ENCODE assay signal across 8 mouse cellular contexts in genomic region chr3:37737407-37737806, GRCm38 (mm10). TPM values are rescaled to one million over a fixed set of nuclear protein-coding genes. Genes with fewer than 3 reads are reported as not detected.
DNase-seq lines count a peak whose midpoint lies in the region; ATAC-seq and TF ChIP-seq lines count a peak whose summit lies in the region.

No protein-coding gene starts in this region.

- no peak overlapping the region for H3K4me3 ChIP-seq in midbrain, embryonic 13.5 days (replicated peaks)
- no peak overlapping the region for H3K4me3 ChIP-seq in midbrain, embryonic 11.5 days (ENCODE audit: low read depth, low read length)
- no peak overlapping the region for H3K4me3 ChIP-seq in heart, postnatal 0 days (ENCODE audit: low read depth, low read length)
- H3K4me3 ChIP-seq in thymus, adult 2 months (ENCODE audit: control insufficient read depth, insufficient read depth, low read length) = no peak overlapping the region

- no peak overlapping the region for H3K9ac ChIP-seq in midbrain, embryonic 13.5 days (replicated peaks)
- H3K9ac ChIP-seq in midbrain, embryonic 11.5 days (ENCODE audit: low read length) = no peak overlapping the region
- no peak overlapping the region for H3K9ac ChIP-seq in heart, postnatal 0 days (replicated peaks; ENCODE audit: low read depth, low read length)

- 57% methylated on average over 6 of the region's 6 CpGs for WGBS in midbrain, embryonic 13.5 days
- WGBS in midbrain, embryonic 11.5 days = 62% methylated on average over 6 of the region's 6 CpGs
- 12% methylated on average over 6 of the region's 6 CpGs for WGBS in heart, postnatal 0 days
- WGBS in thymus, adult 2 months = 77% methylated on average over 6 of the region's 6 CpGs

- H3K27me3 ChIP-seq in midbrain, embryonic 13.5 days = no peaks in the 10 kb centered on the region
- H3K27me3 ChIP-seq in midbrain, embryonic 11.5 days (ENCODE audit: control insufficient read depth, insufficient read depth, low read length) = no peaks in the 10 kb centered on the region
- H3K27me3 ChIP-seq in heart, postnatal 0 days (ENCODE audit: control insufficient read depth, insufficient read depth, low read length) = no peaks in the 10 kb centered on the region
- no peaks in the 10 kb centered on the region for H3K27me3 ChIP-seq in thymus, adult 2 months (ENCODE audit: control insufficient read depth, insufficient read depth, low read length)

- no peak for TF ChIP-seq CTCF in heart, postnatal 0 days (IDR thresholded peaks at IDR 0.05; ENCODE audit: low read depth)
- TF ChIP-seq CTCF in thymus, adult 2 months (IDR thresholded peaks at IDR 0.05; ENCODE audit: borderline replicate concordance, control insufficient read depth, extremely low read depth, insufficient read depth, low read length, poor library complexity) = no peak

- no peak overlapping the region for H3K27ac ChIP-seq in midbrain, embryonic 13.5 days
- no peak overlapping the region for H3K27ac ChIP-seq in midbrain, embryonic 11.5 days (ENCODE audit: low read depth, low read length)
- peak overlapping the region; percentile 72 for H3K27ac ChIP-seq in heart, postnatal 0 days (ENCODE audit: low read depth)
- H3K27ac ChIP-seq in thymus, adult 2 months (ENCODE audit: control insufficient read depth, insufficient read depth, low read length) = no peak overlapping the region

- no peak for TF ChIP-seq EP300 in heart, postnatal 0 days (IDR thresholded peaks at IDR 0.05; ENCODE audit: low read depth)

- no peak for TF ChIP-seq POLR2A in thymus, adult 2 months (IDR thresholded peaks at IDR 0.05; ENCODE audit: control insufficient read depth, extremely low read depth, insufficient read depth, low read length, poor library complexity)

- H3K9me3 ChIP-seq in midbrain, embryonic 13.5 days = no peaks in the 10 kb centered on the region
- H3K9me3 ChIP-seq in midbrain, embryonic 11.5 days (ENCODE audit: control insufficient read depth, low read length) = no peaks in the 10 kb centered on the region
- no peaks in the 10 kb centered on the region for H3K9me3 ChIP-seq in heart, postnatal 0 days (replicated peaks; ENCODE audit: control insufficient read depth, low read length)

- no peak for DNase-seq in midbrain, embryonic 11.5 days (ENCODE audit: low spot score, missing footprints)
- peak; percentile 85 for DNase-seq in heart, postnatal 0 days (ENCODE audit: low spot score)
- peak; percentile 20 to 57 for DNase-seq in layer of hippocampus, postnatal 14 days (ENCODE audit: low spot score in 2 of 2)
- DNase-seq in right cerebral cortex, postnatal 14 days = peak; percentile 33
- DNase-seq in thymus, adult 2 months = no peak
- no peak for DNase-seq in yolk sac, embryonic 10.5 days (ENCODE audit: low spot score)

- H3K4me2 ChIP-seq in midbrain, embryonic 13.5 days (replicated peaks) = no peak overlapping the region
- H3K4me2 ChIP-seq in midbrain, embryonic 11.5 days = no peak overlapping the region
- H3K4me2 ChIP-seq in heart, postnatal 0 days (ENCODE audit: low read depth, low read length) = peak overlapping the region; percentile 7; the same call in 1 of the 2 replicates

- H3K36me3 ChIP-seq in midbrain, embryonic 13.5 days = no peaks in the 10 kb centered on the region
- no peaks in the 10 kb centered on the region for H3K36me3 ChIP-seq in midbrain, embryonic 11.5 days (ENCODE audit: control insufficient read depth, insufficient read depth, low read length)
- no peaks in the 10 kb centered on the region for H3K36me3 ChIP-seq in heart, postnatal 0 days (replicated peaks; ENCODE audit: control insufficient read depth, insufficient read depth, low read length)
- no peaks in the 10 kb centered on the region for H3K36me3 ChIP-seq in thymus, adult 2 months (ENCODE audit: control insufficient read depth, insufficient read depth, low read length)

- H3K4me1 ChIP-seq in midbrain, embryonic 13.5 days (replicated peaks) = peaks cover 3% of the 10 kb centered on the region; the same call in 1 of the 2 replicates
- H3K4me1 ChIP-seq in midbrain, embryonic 11.5 days (ENCODE audit: control insufficient read depth, insufficient read depth, low read length) = no peaks in the 10 kb centered on the region
- peaks cover 3% of the 10 kb centered on the region; the same call in 1 of the 2 replicates for H3K4me1 ChIP-seq in heart, postnatal 0 days (ENCODE audit: control insufficient read depth, insufficient read depth)
- peaks cover 5% of the 10 kb centered on the region; the same call in 1 of the 2 replicates for H3K4me1 ChIP-seq in thymus, adult 2 months (replicated peaks; ENCODE audit: control insufficient read depth, insufficient read depth, low read length)

- ATAC-seq in midbrain, embryonic 13.5 days = peak; percentile 50; the same call in 1 of the 2 replicates
- no peak for ATAC-seq in midbrain, embryonic 11.5 days (ENCODE audit: low FRiP score)
- ATAC-seq in frontal cortex, adult (ENCODE audit: low TSS enrichment) = peak; percentile 94
- peak; percentile 86 for ATAC-seq in heart, postnatal 0 days (ENCODE audit: insufficient read depth, low read depth)

RNA-seq across cellular contexts. Expression of gene Gm5148, which starts 13.1 kb away (rescaled TPM):
- polyA plus RNA-seq in midbrain, embryonic 13.5 days (2015; fragmentation: Nextera tagmentation; extraction: Ambion mirVana) = 6.0 and 9.6 TPM in 2 replicates
- polyA plus RNA-seq in midbrain, embryonic 11.5 days (2014; fragmentation: Nextera tagmentation; extraction: Ambion mirVana) = 1.9 and 3.7 TPM in 2 replicates
- not detected in 2 replicates for total RNA-seq in heart, postnatal 0 days (2014; rRNA removed; ENCODE audit: low replicate concordance)
- 1.8 and 2.0 TPM in 2 replicates for polyA plus RNA-seq in heart, postnatal 0 days (2015; fragmentation: Nextera tagmentation; extraction: Ambion mirVana)
- total RNA-seq in layer of hippocampus, postnatal 14 days (2021) = 1 to 10 TPM; 2.2 TPM
- polyA plus RNA-seq in thymus, adult 2 months (2012; rRNA removed) = 1.5 and 1.8 TPM in 2 replicates

Comparison
In these comparisons a context has a peak if more than half of its experiments do, and no peak if none do; other contexts are left out.
1. DNase-seq: peak in heart, postnatal 0 days (single experiment), layer of hippocampus, postnatal 14 days (2 of 2) and right cerebral cortex, postnatal 14 days (single experiment); none in midbrain, embryonic 11.5 days (single experiment), thymus, adult 2 months (single experiment) and yolk sac, embryonic 10.5 days (single experiment).